Mouse (Mus musculus) liver, postnatal 0 days (tissue): ENCODE data around the gene Cnst.

Source experiments
- CTCF ChIP-seq: sonication (generic); IDR thresholded peaks from 2 replicates; pipeline ENCODE4 v1.5.1; 2016; ENCODE audit warnings: antibody characterized with exemption, low read depth
- EP300 ChIP-seq: IDR thresholded peaks from 2 replicates; pipeline ENCODE4 v1.6.1; 2016; ENCODE audit warnings: antibody characterized with exemption, low read depth, mild to moderate bottlenecking

DNA sequence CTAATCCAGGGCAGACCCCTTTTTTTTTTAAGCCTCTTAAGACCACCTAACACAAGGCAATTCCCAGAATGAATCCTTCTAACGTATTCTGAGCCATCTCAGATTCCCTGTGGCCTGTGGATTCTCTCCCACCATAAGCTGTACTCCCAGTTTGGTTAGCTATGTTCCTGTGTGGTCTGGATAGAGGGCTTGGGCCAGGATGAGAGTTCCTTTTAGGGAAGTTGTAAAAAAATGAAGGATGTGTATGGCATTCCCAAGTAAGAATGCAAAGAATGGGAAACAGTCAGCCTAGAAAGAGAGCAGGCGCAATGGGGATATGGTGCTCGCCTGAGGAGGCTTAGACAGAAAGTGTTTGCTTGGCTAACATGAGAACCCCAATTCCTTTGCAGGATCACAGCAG lies 46.9 kb upstream of the Cnst start:
- TF ChIP-seq CTCF (no peak), EP300 (no peak)
